Mouse (Mus musculus) right cerebral cortex, adult 18-20 months (tissue): Measurements from ENCODE around the gene Rab34.

Experiments
- DNase-seq: peaks from one replicate; pipeline ENCODE4 v3.0.0; 2022; ENCODE audit warnings: mixed read lengths

Gene Rab34

GRCm38 (mm10) chr11:78188331-78189233 is at the start of gene Rab34:
TSS of gene Rab34 (plus strand) at chr11:78188430.
- peak; percentile 64 for DNase-seq

GRCm38 (mm10) chr11:78140665-78141064 is 47.6 kb upstream of the Rab34 start:
- DNase-seq, result no peak

- no peak for DNase-seq
Measured at GRCm38 (mm10) chr11:78143520-78143919, 44.7 kb upstream of the Rab34 start.

- DNase-seq, result no peak
Measured at GRCm38 (mm10) chr11:78146168-78146567, 42.1 kb upstream of the Rab34 start.

- DNase-seq, result no peak
Measured at GRCm38 (mm10) chr11:78146707-78147543, 41.3 kb upstream of the Rab34 start.

GRCm38 (mm10) chr11:78151161-78151560 is 37.1 kb upstream of the Rab34 start:
- no peak for DNase-seq

GRCm38 (mm10) chr11:78152299-78153231 is 35.7 kb upstream of the Rab34 start:
- peak; percentile 81 for DNase-seq

GRCm38 (mm10) chr11:78153778-78154177 is 34.5 kb upstream of the Rab34 start:
- no peak for DNase-seq

GRCm38 (mm10) chr11:78155674-78156073 is 32.6 kb upstream of the Rab34 start:
- DNase-seq, result no peak

- no peak for DNase-seq
Measured at GRCm38 (mm10) chr11:78156156-78156699, 32.0 kb upstream of the Rab34 start.

GRCm38 (mm10) chr11:78159096-78159495 is 29.1 kb upstream of the Rab34 start:
- peak; percentile 82 for DNase-seq

- DNase-seq, result no peak
Measured at GRCm38 (mm10) chr11:78159557-78159956, 28.7 kb upstream of the Rab34 start.

GRCm38 (mm10) chr11:78160171-78160570 is 28.1 kb upstream of the Rab34 start:
- no peak for DNase-seq

- DNase-seq, result no peak
Measured at GRCm38 (mm10) chr11:78160675-78161074, 27.6 kb upstream of the Rab34 start.

GRCm38 (mm10) chr11:78161169-78161568 is 27.1 kb upstream of the Rab34 start:
- DNase-seq, result no peak

GRCm38 (mm10) chr11:78161968-78162367 is 26.3 kb upstream of the Rab34 start:
- DNase-seq, result no peak

GRCm38 (mm10) chr11:78162504-78162903 is 25.7 kb upstream of the Rab34 start:
- DNase-seq, result no peak

- no peak for DNase-seq
Measured at GRCm38 (mm10) chr11:78163045-78163444, 25.2 kb upstream of the Rab34 start.

GRCm38 (mm10) chr11:78163681-78164603 is 24.3 kb upstream of the Rab34 start:
- no peak for DNase-seq

GRCm38 (mm10) chr11:78164604-78164923 is 23.7 kb upstream of the Rab34 start:
- DNase-seq, result no peak
